Mouse (Mus musculus) liver, embryonic 12.5 days (tissue): Measurements from ENCODE around the gene Map3k3. TPM values are rescaled to one million over a fixed set of nuclear protein-coding genes. Genes with fewer than 3 reads are reported as not detected.
A peak's percentile ranks its signal among the peaks of the same experiment; 100 is the strongest.
"Not testable (repeated sequence)": the region's sequence is repeated elsewhere in the genome, so short reads cannot be mapped to it uniquely, and the experiment has no call there.

Experiments
- ATAC-seq: fragments of 200-750 bp; cut with Nextera tagmentation; 2 replicates; pipeline ENCODE4 v1.8.0; 2017; ENCODE audit warnings: moderate number of reproducible peaks, mild to moderate bottlenecking, moderate library complexity
- H3K27ac ChIP-seq: fragments of 300-500 bp; sonication (generic); 2 replicates; pipeline ENCODE4 v1.5.1; 2016; ENCODE audit warnings: mild to moderate bottlenecking
- H3K27me3 ChIP-seq: fragments of 300-500 bp; sonication (generic); replicated peaks from 2 replicates; pipeline ENCODE4 v1.6.1; 2016; ENCODE audit warnings: mild to moderate bottlenecking, moderate library complexity
- H3K36me3 ChIP-seq: fragments of 300-500 bp; sonication (generic); 2 replicates; pipeline ENCODE4 v1.6.1; 2016; ENCODE audit warnings: mild to moderate bottlenecking, moderate library complexity
- H3K4me1 ChIP-seq: fragments of 300-500 bp; sonication (generic); 2 replicates; pipeline ENCODE4 v1.6.1; 2016
- H3K4me2 ChIP-seq: fragments of 300-500 bp; sonication (generic); 2 replicates; pipeline ENCODE4 v1.6.1; 2016; ENCODE audit warnings: mild to moderate bottlenecking, moderate library complexity
- H3K4me3 ChIP-seq: fragments of 300-500 bp; sonication (generic); 2 replicates; pipeline ENCODE4 v1.5.1; 2016; ENCODE audit warnings: mild to moderate bottlenecking, moderate library complexity
- H3K9ac ChIP-seq: fragments of 300-500 bp; sonication (generic); 2 replicates; pipeline ENCODE4 v1.6.1; 2016; ENCODE audit warnings: mild to moderate bottlenecking, moderate library complexity
- H3K9me3 ChIP-seq: fragments of 300-500 bp; sonication (generic); replicated peaks from 2 replicates; pipeline ENCODE4 v1.6.1; 2016; ENCODE audit warnings: mild to moderate bottlenecking, moderate library complexity
- WGBS: fragments of 180-500 bp; shearing (Covaris S2); methylation state at CpG from one replicate; pipeline ENCODE4 v1.1.7; 2016; ENCODE audit not compliant: insufficient replicate concordance; 5-methylcytosine and 5-hydroxymethylcytosine counted together
- polyA plus RNA-seq: library from polyadenylated mRNA; unstranded; fragments of >200 nt; fragmentation: Nextera tagmentation; extraction: Ambion mirVana; gene quantifications from 2 replicates; pipeline ENCODE4 v1.2.1, GENCODE M21; 2016

Gene Map3k3
- polyA plus RNA-seq, 1 experiment from 2014 or later, result 11.2 TPM

GRCm38 (mm10) chr11:106098223-106098622 is 13.8 kb downstream of the Map3k3 start:
- no peak for ATAC-seq
- H3K36me3 ChIP-seq, result 0 out of 2 replicates have a peak, but pooled peaks cover 7% of the 10 kb centered on the region
- WGBS, result 46% methylated on average over 1 of the region's 1 CpGs
- H3K27ac ChIP-seq, result no peak overlapping the region
- no peak overlapping the region for H3K4me2 ChIP-seq
- H3K9ac ChIP-seq, result 0 out of 2 replicates have a peak overlapping the region, but pooled peaks have one; percentile 3
- no peaks in the 10 kb centered on the region for H3K9me3 ChIP-seq
- H3K27me3 ChIP-seq, result no peaks in the 10 kb centered on the region
- H3K4me3 ChIP-seq, result no peak overlapping the region
- H3K4me1 ChIP-seq, result no peaks in the 10 kb centered on the region

- no peak overlapping the region for H3K9ac ChIP-seq
- no peaks in the 10 kb centered on the region for H3K9me3 ChIP-seq
- ATAC-seq, result no peak
- no peak overlapping the region for H3K27ac ChIP-seq
- WGBS, result 65% methylated on average over 3 of the region's 3 CpGs
- H3K4me3 ChIP-seq, result no peak overlapping the region
- no peaks in the 10 kb centered on the region for H3K4me1 ChIP-seq
- 0 out of 2 replicates have a peak, but pooled peaks cover 11% of the 10 kb centered on the region for H3K36me3 ChIP-seq
- no peaks in the 10 kb centered on the region for H3K27me3 ChIP-seq
- no peak overlapping the region for H3K4me2 ChIP-seq
These were observed 18.5 kb downstream of the Map3k3 start for GRCm38 (mm10) chr11:106102866-106103265.

- no peaks in the 10 kb centered on the region for H3K27me3 ChIP-seq
- ATAC-seq, result no peak
- H3K4me3 ChIP-seq, result no peak overlapping the region
- H3K4me2 ChIP-seq, result no peak overlapping the region
- 19% methylated on average over 8 of the region's 8 CpGs for WGBS
- no peaks in the 10 kb centered on the region for H3K4me1 ChIP-seq
- 0 out of 2 replicates have a peak, but pooled peaks cover 11% of the 10 kb centered on the region for H3K36me3 ChIP-seq
- no peak overlapping the region for H3K27ac ChIP-seq
- H3K9ac ChIP-seq, result no peak overlapping the region
- no peaks in the 10 kb centered on the region for H3K9me3 ChIP-seq
These were observed 21.7 kb downstream of the Map3k3 start for GRCm38 (mm10) chr11:106106047-106106587.

- no peaks in the 10 kb centered on the region for H3K9me3 ChIP-seq
- H3K27ac ChIP-seq, result no peak overlapping the region
- H3K27me3 ChIP-seq, result no peaks in the 10 kb centered on the region
- H3K4me3 ChIP-seq, result no peak overlapping the region
- no peak overlapping the region for H3K4me2 ChIP-seq
- no peak for ATAC-seq
- H3K4me1 ChIP-seq, result no peaks in the 10 kb centered on the region
- H3K9ac ChIP-seq, result no peak overlapping the region
- peaks cover 17% of the 10 kb centered on the region for H3K36me3 ChIP-seq
These were observed 27.3 kb downstream of the Map3k3 start for GRCm38 (mm10) chr11:106111688-106112087.

GRCm38 (mm10) chr11:106122221-106122620 is 37.8 kb downstream of the Map3k3 start:
- 53% methylated on average over 5 of the region's 5 CpGs for WGBS
- Histone ChIP-seq H3K36me3 (peaks cover 36% of the 10 kb centered on the region), H3K4me2 (no peak overlapping the region), H3K9ac (no peak overlapping the region), H3K27me3 (no peaks in the 10 kb centered on the region), H3K27ac (peak overlapping the region; percentile 59; the same call in 1 of the 2 replicates), H3K4me3 (no peak overlapping the region), H3K4me1 (peaks cover 11% of the 10 kb centered on the region), H3K9me3 (no peaks in the 10 kb centered on the region)
- no peak for ATAC-seq

GRCm38 (mm10) chr11:106122736-106123135 is 38.3 kb downstream of the Map3k3 start:
- Histone ChIP-seq H3K4me1 (peaks cover 11% of the 10 kb centered on the region), H3K27ac (peak overlapping the region; percentile 59; the same call in 1 of the 2 replicates), H3K9ac (no peak overlapping the region), H3K36me3 (peaks cover 31% of the 10 kb centered on the region), H3K27me3 (no peaks in the 10 kb centered on the region), H3K4me2 (no peak overlapping the region), H3K9me3 (no peaks in the 10 kb centered on the region), H3K4me3 (no peak overlapping the region)
- ATAC-seq, result no peak
- WGBS, result 21% methylated on average over 3 of the region's 3 CpGs

- Histone ChIP-seq H3K4me1 (peaks cover 18% of the 10 kb centered on the region), H3K36me3 (peaks cover 16% of the 10 kb centered on the region), H3K27ac (no peak overlapping the region), H3K4me2 (no peak overlapping the region), H3K4me3 (no peak overlapping the region), H3K9me3 (no peaks in the 10 kb centered on the region), H3K27me3 (no peaks in the 10 kb centered on the region), H3K9ac (no peak overlapping the region)
- WGBS, result 68% methylated on average over 4 of the region's 4 CpGs
- ATAC-seq, result no peak
These were observed 40.4 kb downstream of the Map3k3 start for GRCm38 (mm10) chr11:106124784-106125183.

GRCm38 (mm10) chr11:106125827-106126226 is 41.4 kb downstream of the Map3k3 start:
- H3K36me3 ChIP-seq, result peaks cover 20% of the 10 kb centered on the region
- H3K9me3 ChIP-seq, result no peaks in the 10 kb centered on the region
- H3K4me1 ChIP-seq, result peaks cover 22% of the 10 kb centered on the region
- ATAC-seq, result no peak
- H3K27ac ChIP-seq, result no peak overlapping the region
- no peak overlapping the region for H3K4me3 ChIP-seq
- H3K9ac ChIP-seq, result no peak overlapping the region
- no peak overlapping the region for H3K4me2 ChIP-seq
- H3K27me3 ChIP-seq, result no peaks in the 10 kb centered on the region
- WGBS, result 50% methylated on average over 1 of the region's 1 CpGs

GRCm38 (mm10) chr11:106126727-106127373 is 42.4 kb downstream of the Map3k3 start:
- H3K9me3 ChIP-seq, ATAC-seq: not testable (repeated sequence)

GRCm38 (mm10) chr11:106129477-106129876 is 45.1 kb downstream of the Map3k3 start:
- no peak overlapping the region for H3K9ac ChIP-seq
- H3K4me2 ChIP-seq, result no peak overlapping the region
- H3K27ac ChIP-seq, result no peak overlapping the region
- H3K4me3 ChIP-seq, result no peak overlapping the region
- no peaks in the 10 kb centered on the region for H3K9me3 ChIP-seq
- H3K4me1 ChIP-seq, result peaks cover 11% of the 10 kb centered on the region
- peak; percentile 66 for ATAC-seq
- peaks cover 13% of the 10 kb centered on the region for H3K36me3 ChIP-seq
- no peaks in the 10 kb centered on the region for H3K27me3 ChIP-seq
- WGBS, result 29% methylated on average over 1 of the region's 1 CpGs

More at GRCm38 (mm10) chr11:106126727-106127373, 42.4 kb downstream of the Map3k3 start:
- Histone ChIP-seq H3K4me1 (peaks cover 20% of the 10 kb centered on the region), H3K36me3 (peaks cover 17% of the 10 kb centered on the region)
- not testable (repeated sequence) for H3K9ac ChIP-seq, H3K4me2 ChIP-seq, H3K27me3 ChIP-seq, H3K4me3 ChIP-seq, H3K27ac ChIP-seq
- 90% methylated on average over 6 of the region's 6 CpGs for WGBS

- H3K27ac ChIP-seq, result no peak overlapping the region
- peaks cover 23% of the 10 kb centered on the region for H3K4me1 ChIP-seq
- no peak for ATAC-seq
- no peak overlapping the region for H3K4me3 ChIP-seq
- no peaks in the 10 kb centered on the region for H3K9me3 ChIP-seq
- no peaks in the 10 kb centered on the region for H3K27me3 ChIP-seq
- H3K36me3 ChIP-seq, result peaks cover 10% of the 10 kb centered on the region
- H3K4me2 ChIP-seq, result no peak overlapping the region
- WGBS, result 84% methylated on average over 5 of the region's 5 CpGs
- H3K9ac ChIP-seq, result no peak overlapping the region
These were observed 48.1 kb downstream of the Map3k3 start for GRCm38 (mm10) chr11:106132516-106132915.

- H3K4me2 ChIP-seq, result peak overlapping the region; percentile 23
- peak overlapping the region; percentile 80 for H3K27ac ChIP-seq
- no peaks in the 10 kb centered on the region for H3K9me3 ChIP-seq
- ATAC-seq, result peak; percentile 70
- H3K4me3 ChIP-seq, result no peak overlapping the region
- H3K9ac ChIP-seq, result no peak overlapping the region
- peaks cover 16% of the 10 kb centered on the region for H3K4me1 ChIP-seq
- no peaks in the 10 kb centered on the region for H3K27me3 ChIP-seq
- H3K36me3 ChIP-seq, result peaks cover 10% of the 10 kb centered on the region; the same call in 1 of the 2 replicates
- WGBS, result 11% methylated on average over 8 of the region's 8 CpGs
These were observed 50.4 kb downstream of the Map3k3 start for GRCm38 (mm10) chr11:106134580-106135528.
